Mouse (Mus musculus): ENCODE results near the gene Rnf207.

GRCm38 (mm10) chr4:152300375-152300774 lies 18.4 kb downstream of the Rnf207 start:
- TF ChIP-seq CTCF (IDR thresholded peaks at IDR 0.05; ENCODE audit: low read depth, low read length): no peak
- no peak for TF ChIP-seq POLR2A (IDR thresholded peaks at IDR 0.05; ENCODE audit: borderline replicate concordance, low read depth, low read length)

Measured in bone marrow macrophage, adult 2 months (primary cell).